ENCODE assay signal across 9 mouse cellular contexts in the genomic region with DNA sequence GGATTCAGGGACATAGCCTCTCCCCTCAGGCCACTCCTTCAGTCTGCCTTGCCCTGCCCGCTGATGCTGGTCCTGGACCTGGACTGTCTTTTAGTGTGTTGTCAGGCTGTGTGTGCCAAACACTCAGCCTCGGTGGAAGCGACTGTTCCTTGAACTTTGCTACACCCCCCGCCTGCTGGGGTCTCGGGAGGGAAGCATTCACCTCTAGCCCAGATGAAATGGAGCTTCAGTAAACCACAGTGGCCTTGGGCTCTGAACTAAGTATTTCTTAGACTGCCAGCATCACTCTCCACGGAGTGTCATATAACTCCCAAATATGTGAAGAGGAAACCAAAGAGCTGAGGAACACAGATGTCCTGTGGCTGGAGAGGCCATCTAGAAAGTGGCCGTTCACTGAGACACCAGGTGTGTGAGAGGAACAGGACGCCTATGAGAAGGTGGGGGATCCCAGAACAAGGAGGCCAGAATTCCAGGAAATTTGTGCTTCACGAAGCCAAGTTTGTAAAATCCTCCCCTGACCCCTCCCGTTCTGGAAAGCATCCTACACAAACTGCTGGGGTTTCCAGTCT.
DNase-seq lines count a peak whose midpoint lies in the region; TF ChIP-seq lines count a peak whose summit lies in the region.
"Had no signal": no experiment of that assay in that cellular context is flagged by ENCODE, and none has a peak within 500 bp of the region (broad histone marks: within the 10 kb centered on the region; RNA-seq: fewer than 3 reads in every experiment).

No protein-coding gene starts in this region.

- no peak overlapping the region for H3K4me3 ChIP-seq in limb, embryonic 10.5 days
- no peak overlapping the region for H3K4me3 ChIP-seq in left cerebral cortex, adult 2 months
- H3K4me3 ChIP-seq: neural tube, embryonic 13.5 days had no signal

- H3K4me1 ChIP-seq in limb, embryonic 10.5 days: peaks cover 58% of the 10 kb centered on the region

- DNase-seq in heart, adult 18-20 months: peak; percentile 68 to 71
- no peak for DNase-seq in heart, postnatal 25 days (ENCODE audit: low spot score)
- DNase-seq in ovary, adult 18-20 months (ENCODE audit: low spot score): peak; percentile 71
- DNase-seq in ovary, postnatal 14 days (ENCODE audit: low spot score): no peak
- DNase-seq in limb, embryonic 10.5 days (ENCODE audit: low spot score): peak; percentile 49
- no peak for DNase-seq in spleen, postnatal 4 days (ENCODE audit: low spot score in 2 of 2)
- no peak for DNase-seq in left cerebral cortex, adult 2 months (ENCODE audit: extremely low spot score in 1 of 2, low spot score in 2 of 2)
- DNase-seq in adrenal gland, adult 8-10 months: no peak

- TF ChIP-seq CTCF in left cerebral cortex, adult 2 months (IDR thresholded peaks at IDR 0.05): no peak

- intact Hi-C loops in heart, postnatal 25 days (cut with DNase I): no loop called here
- intact Hi-C loops in left cerebral cortex, adult 2 months (cut with DNase I): no loop called here

- peak overlapping the region; percentile 74 for H3K27ac ChIP-seq in limb, embryonic 10.5 days
- no peak overlapping the region; the same call in 1 of the 2 replicates for H3K27ac ChIP-seq in left cerebral cortex, adult 2 months
- H3K27ac ChIP-seq: neural tube, embryonic 13.5 days had no signal

- WGBS in limb, embryonic 10.5 days: 42% methylated on average over 10 of the region's 10 CpGs

- H3K9me3 ChIP-seq in limb, embryonic 10.5 days (replicated peaks): no peaks in the 10 kb centered on the region
- H3K9me3 ChIP-seq: neural tube, embryonic 13.5 days had no signal

- no peaks in the 10 kb centered on the region for H3K27me3 ChIP-seq in limb, embryonic 10.5 days (ENCODE audit: low read depth, poor library complexity, severe bottlenecking)
- H3K27me3 ChIP-seq: neural tube, embryonic 13.5 days had no signal

- H3K36me3 ChIP-seq in limb, embryonic 10.5 days: no peaks in the 10 kb centered on the region
- H3K36me3 ChIP-seq: neural tube, embryonic 13.5 days had no signal

Comparison
In these comparisons a context has a peak if more than half of its experiments do, and no peak if none do; other contexts are left out.
1. DNase-seq: peak in heart, adult 18-20 months (2 of 2), ovary, adult 18-20 months (single experiment) and limb, embryonic 10.5 days (single experiment); none in heart, postnatal 25 days (single experiment), ovary, postnatal 14 days (single experiment), spleen, postnatal 4 days (0 of 2), left cerebral cortex, adult 2 months (0 of 2) and adrenal gland, adult 8-10 months (single experiment).